Mouse (Mus musculus) urinary bladder, postnatal 14 days (tissue): ENCODE results near the gene Nr2c2ap.

Source experiments
- DNase-seq: peaks from one replicate; pipeline ENCODE4 v3.0.0; 2021; ENCODE audit warnings: low spot score

Nr2c2ap gene

DNA sequence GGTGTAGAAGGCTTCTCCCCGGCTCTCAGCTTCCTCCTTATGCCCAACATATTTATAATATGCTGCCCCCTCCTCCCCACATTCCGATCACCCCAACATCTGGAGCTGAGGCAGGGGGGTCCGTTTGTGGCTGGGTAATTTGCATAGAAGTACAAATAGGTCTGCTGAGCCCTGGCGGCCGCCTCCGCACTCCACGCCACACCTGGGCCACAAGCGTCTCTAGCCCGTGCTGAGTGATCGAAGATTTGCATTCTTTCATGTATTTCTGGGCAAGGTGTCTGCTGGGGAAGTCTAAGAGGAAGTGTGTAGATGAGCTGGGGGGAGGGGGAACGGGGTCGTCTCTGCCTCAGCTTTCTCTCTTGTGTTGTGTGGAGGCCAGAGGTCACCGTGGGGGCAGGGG is 28.9 kb downstream of the Nr2c2ap start:
- DNase-seq: no peak

DNA sequence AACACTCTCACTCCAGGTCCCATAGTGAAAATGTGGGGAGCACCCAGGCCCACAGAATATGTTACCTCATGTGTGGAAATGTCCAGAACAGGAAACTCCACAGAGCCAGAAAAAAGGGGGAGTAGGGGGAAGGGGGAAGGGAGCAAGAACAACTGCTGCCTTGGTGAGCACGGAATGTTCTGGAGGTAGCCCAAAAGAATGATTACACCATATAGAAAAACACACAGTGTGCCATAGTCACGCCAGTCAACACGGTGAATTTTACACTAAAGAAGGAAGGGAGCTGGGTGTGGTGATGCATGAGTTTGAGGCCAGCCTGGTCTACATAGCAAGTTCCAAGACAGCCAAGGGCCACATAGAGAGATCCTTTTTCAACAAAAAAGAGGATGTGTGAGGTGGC is 32.2 kb downstream of the Nr2c2ap start:
- DNase-seq: no peak

GRCm38 (mm10) chr8:70166504-70167110 is 35.5 kb downstream of the Nr2c2ap start:
- DNase-seq: peak; percentile 65

DNA sequence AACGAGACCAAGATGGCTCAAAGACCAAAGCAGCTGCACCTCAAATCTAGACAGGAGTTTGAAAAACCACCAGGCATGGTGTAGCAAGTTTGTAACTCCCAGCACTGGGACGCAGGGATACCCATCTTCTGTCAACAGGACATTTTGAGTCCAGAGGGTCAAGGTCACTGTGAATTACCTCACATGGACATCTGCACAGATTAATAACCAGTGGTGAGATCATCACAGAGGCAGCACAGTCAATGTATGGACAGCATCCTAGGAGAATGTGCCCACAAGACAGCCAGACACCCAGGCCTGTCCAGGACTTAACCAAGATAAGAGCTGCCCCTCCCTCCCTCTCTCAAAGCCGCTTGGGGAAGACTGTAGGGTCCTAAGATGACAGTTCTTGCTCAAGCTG is 39.0 kb downstream of the Nr2c2ap start:
- DNase-seq: no peak

GRCm38 (mm10) chr8:70170748-70171147 is 39.6 kb downstream of the Nr2c2ap start:
- DNase-seq: no peak

GRCm38 (mm10) chr8:70171240-70171639 is 40.1 kb downstream of the Nr2c2ap start:
- DNase-seq: no peak

GRCm38 (mm10) chr8:70172043-70172681 is 41.0 kb downstream of the Nr2c2ap start, which contains the start of gene Tmem161a:
Gene Tmem161a (plus strand): TSS chr8:70172356.
- DNase-seq: peak; percentile 91

- DNase-seq: no peak
These were observed 42.2 kb downstream of the Nr2c2ap start for GRCm38 (mm10) chr8:70173320-70173719.

- no peak for DNase-seq
These were observed 42.9 kb downstream of the Nr2c2ap start for GRCm38 (mm10) chr8:70174079-70174478.

DNA sequence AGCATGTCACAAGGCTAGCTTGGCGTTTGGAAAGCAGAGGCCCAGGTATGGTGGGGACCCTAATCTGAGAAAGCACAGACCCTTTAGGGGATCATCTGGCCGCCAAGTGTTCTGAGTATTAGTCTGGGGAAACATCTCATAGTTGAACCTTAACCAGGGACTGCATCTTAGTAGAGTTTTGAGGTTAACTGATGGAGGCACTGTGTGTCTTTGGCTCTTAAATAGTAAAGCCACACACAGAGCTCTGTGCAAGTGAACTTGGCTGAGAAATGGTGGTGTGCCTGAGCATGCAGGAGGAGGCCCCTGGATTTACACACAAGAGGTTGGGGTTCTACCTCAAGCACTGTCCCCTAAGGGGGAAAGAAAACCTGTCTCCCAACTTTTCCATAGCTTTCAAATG is 47.1 kb downstream of the Nr2c2ap start:
- no peak for DNase-seq

- no peak for DNase-seq
These were observed 47.9 kb downstream of the Nr2c2ap start for GRCm38 (mm10) chr8:70179082-70179481.

- no peak for DNase-seq
These were observed 50.2 kb downstream of the Nr2c2ap start for GRCm38 (mm10) chr8:70181212-70181902.

GRCm38 (mm10) chr8:70181903-70182252 is 50.7 kb downstream of the Nr2c2ap start:
- DNase-seq: no peak

- DNase-seq: no peak
These were observed 52.1 kb downstream of the Nr2c2ap start for GRCm38 (mm10) chr8:70183194-70183593.
